Mouse (Mus musculus) limb, embryonic 11.5 days (tissue): ENCODE measurements around the gene Zfp385b. TPM values are rescaled to one million over a fixed set of nuclear protein-coding genes. Genes with fewer than 3 reads are reported as not detected.

ENCODE experiments used
- ATAC-seq: fragments of 200-750 bp; cut with Nextera tagmentation; 2 replicates; pipeline ENCODE4 v1.8.0; 2017; ENCODE audit warnings: low read depth; ENCODE audit not compliant: insufficient number of reproducible peaks, low FRiP score, low TSS enrichment
- DNase-seq: peaks from one replicate; pipeline ENCODE4 v3.0.0-alpha.2; 2015; ENCODE audit warnings: low spot score
- H3K27ac ChIP-seq: fragments of 300-500 bp; sonication (generic); replicated peaks from 2 replicates; pipeline ENCODE4 v1.5.1; 2014; ENCODE audit warnings: low read depth, mild to moderate bottlenecking, low read length
- H3K27me3 ChIP-seq: fragments of 300-500 bp; sonication (generic); 2 replicates; pipeline ENCODE4 v1.6.1; 2014; ENCODE audit warnings: mild to moderate bottlenecking, low read length, mixed read lengths; ENCODE audit not compliant: control insufficient read depth, insufficient read depth
- H3K36me3 ChIP-seq: fragments of 300-500 bp; sonication (generic); 2 replicates; pipeline ENCODE4 v1.6.1; 2014; ENCODE audit warnings: mild to moderate bottlenecking, low read length, moderate library complexity, mixed read lengths; ENCODE audit not compliant: control insufficient read depth, insufficient read depth
- H3K4me1 ChIP-seq: fragments of 300-500 bp; sonication (generic); 2 replicates; pipeline ENCODE4 v1.6.1; 2014; ENCODE audit warnings: low read length, mixed read lengths; ENCODE audit not compliant: control insufficient read depth, insufficient read depth
- H3K4me2 ChIP-seq: fragments of 300-500 bp; sonication (generic); 2 replicates; pipeline ENCODE4 v1.6.1; 2014; ENCODE audit warnings: low read depth, mild to moderate bottlenecking, moderate library complexity; ENCODE audit not compliant: severe bottlenecking
- H3K4me3 ChIP-seq: fragments of 300-500 bp; sonication (generic); 2 replicates; pipeline ENCODE4 v1.5.1; 2014; ENCODE audit warnings: low read depth, low read length
- H3K9ac ChIP-seq: fragments of 300-500 bp; sonication (generic); 2 replicates; pipeline ENCODE4 v1.6.1; 2014; ENCODE audit warnings: mild to moderate bottlenecking, low read length
- H3K9me3 ChIP-seq: fragments of 300-500 bp; sonication (generic); 2 replicates; pipeline ENCODE4 v1.6.1; 2016; ENCODE audit warnings: low read length; ENCODE audit not compliant: control insufficient read depth
- WGBS: fragments of 180-500 bp; shearing (Covaris S2); extraction: QIAGEN DNeasy Blood & Tissue Kit; methylation state at CpG from one replicate; pipeline ENCODE4 v1.1.7; 2014; 5-methylcytosine and 5-hydroxymethylcytosine counted together
- polyA plus RNA-seq: library from polyadenylated mRNA; unstranded; fragments of >200 nt; fragmentation: Nextera tagmentation; extraction: Ambion mirVana; gene quantifications from 2 replicates; pipeline ENCODE4 v1.2.1, GENCODE M21; 2014

The Zfp385b gene
- polyA plus RNA-seq, 1 experiment from 2014 or later, result 0.64 TPM

- no peak for DNase-seq
- 21% methylated on average over 13 of the region's 13 CpGs for WGBS
- H3K27ac ChIP-seq, result no peak overlapping the region
- no peaks in the 10 kb centered on the region for H3K27me3 ChIP-seq
- H3K4me1 ChIP-seq, result peaks cover 4% of the 10 kb centered on the region; the same call in 1 of the 2 replicates
- no peaks in the 10 kb centered on the region for H3K36me3 ChIP-seq
- no peaks in the 10 kb centered on the region for H3K9me3 ChIP-seq
- no peak for ATAC-seq
- H3K9ac ChIP-seq, result no peak overlapping the region
- H3K4me3 ChIP-seq, result peak overlapping the region; percentile 12
- peak overlapping the region; percentile 41 for H3K4me2 ChIP-seq
These were observed 417.1 kb downstream of the Zfp385b start for GRCm38 (mm10) chr2:77402329-77402728.

GRCm38 (mm10) chr2:77401438-77402235, 417.8 kb downstream of the Zfp385b start:
- DNase-seq, result peak; percentile 44
- no peaks in the 10 kb centered on the region for H3K27me3 ChIP-seq
- H3K36me3 ChIP-seq, result no peaks in the 10 kb centered on the region
- H3K27ac ChIP-seq, result no peak overlapping the region
- H3K4me1 ChIP-seq, result peaks cover 4% of the 10 kb centered on the region; the same call in 1 of the 2 replicates
- peak; percentile 58; the same call in 1 of the 2 replicates for ATAC-seq
- peak overlapping the region; percentile 24; the same call in 1 of the 2 replicates for H3K9ac ChIP-seq
- H3K4me3 ChIP-seq, result peak overlapping the region; percentile 12
- WGBS, result 6% methylated on average over 13 of the region's 13 CpGs
- peak overlapping the region; percentile 41 for H3K4me2 ChIP-seq
- H3K9me3 ChIP-seq, result no peaks in the 10 kb centered on the region

GRCm38 (mm10) chr2:77393881-77394280, 425.6 kb downstream of the Zfp385b start:
- Histone ChIP-seq H3K4me1 (no peaks in the 10 kb centered on the region), H3K36me3 (no peaks in the 10 kb centered on the region), H3K4me3 (no peak overlapping the region), H3K9ac (no peak overlapping the region), H3K27ac (no peak overlapping the region), H3K27me3 (no peaks in the 10 kb centered on the region), H3K9me3 (no peaks in the 10 kb centered on the region), H3K4me2 (no peak overlapping the region)
- WGBS, result 90% methylated on average over 7 of the region's 7 CpGs
- DNase-seq (no peak), ATAC-seq (no peak)

GRCm38 (mm10) chr2:77388186-77388585, 431.3 kb downstream of the Zfp385b start:
- Histone ChIP-seq H3K36me3 (no peaks in the 10 kb centered on the region), H3K27ac (no peak overlapping the region), H3K4me2 (no peak overlapping the region), H3K4me3 (no peak overlapping the region), H3K9me3 (no peaks in the 10 kb centered on the region), H3K9ac (no peak overlapping the region), H3K27me3 (no peaks in the 10 kb centered on the region), H3K4me1 (no peaks in the 10 kb centered on the region)
- WGBS, result 85% methylated on average over 6 of the region's 6 CpGs
- ATAC-seq (no peak), DNase-seq (no peak)

- H3K4me3 ChIP-seq, result no peak overlapping the region
- DNase-seq (peak; percentile 78), ATAC-seq (no peak)
- H3K27me3 ChIP-seq, result no peaks in the 10 kb centered on the region
- H3K27ac ChIP-seq, result no peak overlapping the region
- H3K36me3 ChIP-seq, result no peaks in the 10 kb centered on the region
- no peaks in the 10 kb centered on the region for H3K9me3 ChIP-seq
- no peaks in the 10 kb centered on the region for H3K4me1 ChIP-seq
- no peak overlapping the region for H3K9ac ChIP-seq
- no peak overlapping the region for H3K4me2 ChIP-seq
- WGBS, result 20% methylated on average over 5 of the region's 5 CpGs
These were observed 432.9 kb downstream of the Zfp385b start for GRCm38 (mm10) chr2:77386515-77386914.

- WGBS, result 85% methylated on average over 5 of the region's 5 CpGs
- ATAC-seq, result no peak
These were observed 436.7 kb downstream of the Zfp385b start for GRCm38 (mm10) chr2:77382766-77383165.

GRCm38 (mm10) chr2:77379907-77380306, 439.5 kb downstream of the Zfp385b start:
- Histone ChIP-seq H3K9me3 (no peaks in the 10 kb centered on the region), H3K4me3 (no peak overlapping the region), H3K4me1 (no peaks in the 10 kb centered on the region), H3K4me2 (no peak overlapping the region), H3K27ac (no peak overlapping the region), H3K27me3 (no peaks in the 10 kb centered on the region), H3K9ac (no peak overlapping the region), H3K36me3 (no peaks in the 10 kb centered on the region)
- DNase-seq (no peak), ATAC-seq (no peak)
- 93% methylated on average over 1 of the region's 1 CpGs for WGBS

More at GRCm38 (mm10) chr2:77382766-77383165, 436.7 kb downstream of the Zfp385b start:
- Histone ChIP-seq H3K27ac (no peak overlapping the region), H3K36me3 (no peaks in the 10 kb centered on the region), H3K9ac (no peak overlapping the region), H3K27me3 (no peaks in the 10 kb centered on the region), H3K4me3 (no peak overlapping the region), H3K4me2 (no peak overlapping the region), H3K9me3 (no peaks in the 10 kb centered on the region), H3K4me1 (no peaks in the 10 kb centered on the region)
- DNase-seq, result no peak

GRCm38 (mm10) chr2:77379332-77379731, 440.1 kb downstream of the Zfp385b start:
- no peak for ATAC-seq
- 94% methylated on average over 5 of the region's 5 CpGs for WGBS
- H3K27ac ChIP-seq, result no peak overlapping the region

More at GRCm38 (mm10) chr2:77379332-77379731, 440.1 kb downstream of the Zfp385b start:
- no peak overlapping the region for H3K4me3 ChIP-seq
- no peaks in the 10 kb centered on the region for H3K4me1 ChIP-seq
- no peak overlapping the region for H3K4me2 ChIP-seq
- H3K9me3 ChIP-seq, result no peaks in the 10 kb centered on the region
- H3K27me3 ChIP-seq, result no peaks in the 10 kb centered on the region
- DNase-seq, result no peak
- H3K36me3 ChIP-seq, result no peaks in the 10 kb centered on the region
- no peak overlapping the region for H3K9ac ChIP-seq
